Mouse (Mus musculus) T-helper 17 cell (primary cell): ENCODE measurements around the gene Ankrd42.

Experiments used
- in situ Hi-C, 2 experiments: fragments of 300-600 bp; cut with MboI, MseI; formaldehyde crosslinking; loops; 1 replicate in 1 of 2; 2 replicates in 1 of 2; pipeline ENCODE4 v1.15.1; 2025; ENCODE audit warnings: high pct_unique_total_duplicates in 2 of 2

Ankrd42 gene

DNA sequence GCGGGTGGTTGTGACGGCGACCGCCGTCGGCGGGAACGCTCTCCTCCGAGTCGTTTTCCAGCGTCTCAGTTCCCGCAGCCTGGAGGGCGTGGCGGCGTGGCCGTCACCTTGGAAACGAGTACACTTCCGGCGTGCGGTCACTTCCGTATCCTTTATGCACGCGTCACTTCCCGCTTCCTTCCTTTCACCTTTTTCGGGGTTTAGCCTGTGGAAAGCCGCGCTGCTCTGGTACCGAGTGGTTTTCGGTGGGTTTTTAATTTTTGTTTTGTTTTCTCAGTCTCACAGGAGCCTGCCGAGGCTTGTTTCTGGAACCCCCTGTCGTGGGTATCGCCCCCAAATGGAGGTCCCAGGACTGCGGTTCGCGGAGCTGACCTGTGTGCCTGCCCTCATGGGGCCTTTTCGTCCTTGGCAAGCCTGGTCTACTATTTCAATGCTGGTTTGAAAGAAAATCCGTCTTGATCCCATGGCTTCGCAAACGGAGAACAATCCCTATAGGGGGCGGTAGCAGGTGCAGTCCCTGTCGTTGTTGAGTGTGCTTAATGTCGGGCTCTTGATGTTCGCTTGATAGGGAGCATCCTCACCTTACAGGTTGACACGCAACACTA is at the start of gene Ankrd42:
Gene Ankrd42, minus strand, starts transcription at position 122 of the 605 bp plus-strand sequence.
- in situ Hi-C loops = loop anchor here (5.0 to 10.0 kb wide), 6 partner anchors 35 to 238 kb away; partner anchors contain the start of genes Ddias (in 2 of the 2), Prcp (in 2 of the 2) and Rab30 (in 1 of the 2)

- in situ Hi-C loops = no loop called here
Measured at GRCm38 (mm10) chr7:92677346-92677745, 40.4 kb upstream of the Ankrd42 start.

GRCm38 (mm10) chr7:92675131-92675530 is 38.2 kb upstream of the Ankrd42 start:
- in situ Hi-C loops = no loop called here

DNA sequence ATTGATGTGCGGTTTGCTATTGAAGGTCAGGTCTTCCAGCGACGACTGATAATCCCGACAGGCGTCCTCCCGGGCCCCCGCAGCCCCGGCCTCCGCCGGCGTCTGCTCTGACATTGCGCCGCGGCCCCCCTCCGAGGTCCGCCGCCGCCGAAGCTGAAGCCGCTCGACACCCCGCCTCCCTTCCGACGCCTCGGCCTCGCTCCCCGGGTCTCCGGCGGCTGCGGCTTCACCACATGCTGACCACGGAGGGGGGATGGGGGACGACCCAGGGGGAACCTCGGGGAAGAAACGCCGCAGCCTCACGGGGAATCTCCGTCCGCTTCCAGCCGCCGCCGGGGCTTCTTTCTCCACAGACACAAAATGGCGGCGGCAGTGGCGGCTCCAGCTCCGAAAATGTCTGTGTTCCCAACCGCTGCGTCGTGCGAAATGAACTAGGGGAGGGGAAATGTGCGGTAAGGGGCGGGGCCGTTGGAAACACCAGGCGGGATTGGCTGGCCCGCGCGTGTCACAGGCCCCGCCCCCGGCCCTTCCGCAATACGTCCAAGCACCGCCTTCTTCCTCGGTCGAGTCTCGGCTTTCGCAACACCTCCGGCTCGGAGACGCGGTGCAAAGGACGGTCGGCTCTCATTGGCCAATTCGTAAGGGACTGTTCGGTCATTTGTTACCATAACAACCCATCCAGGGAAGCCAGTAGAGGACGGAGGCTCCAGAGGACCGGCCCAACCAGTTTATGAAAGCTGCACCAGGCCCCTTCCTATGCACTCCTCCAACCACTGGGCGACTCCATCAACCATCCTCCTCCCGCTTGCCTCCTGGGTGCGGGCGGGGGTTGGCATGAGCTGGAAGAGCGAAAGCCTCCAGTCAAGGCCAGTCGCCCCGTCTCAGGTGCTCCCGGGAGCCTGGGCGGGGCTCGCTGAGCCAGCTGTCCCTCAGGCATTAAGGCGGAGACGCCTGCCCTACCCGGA is 32.8 kb upstream of the Ankrd42 start, which contains the start of gene Pcf11:
Gene Pcf11, minus strand, starts transcription at position 428 of the 965 bp plus-strand sequence.
- in situ Hi-C loops = loop anchor here (5.0 kb wide), 2 partner anchors 32 to 68 kb away; partner anchors contain the start of gene Ankrd42 (in 1 of the 2)

- in situ Hi-C loops = loop anchor here in 1 of 2 experiments (5.0 kb wide), 1 partner anchor 68 kb away; no protein-coding TSS in a partner anchor
Measured at GRCm38 (mm10) chr7:92668791-92669506, 32.0 kb upstream of the Ankrd42 start.

- in situ Hi-C loops = loop anchor here in 1 of 2 experiments (5.0 kb wide), 1 partner anchor 71 kb away; no protein-coding TSS in a partner anchor
Measured at GRCm38 (mm10) chr7:92666274-92666820, 29.4 kb upstream of the Ankrd42 start.

DNA sequence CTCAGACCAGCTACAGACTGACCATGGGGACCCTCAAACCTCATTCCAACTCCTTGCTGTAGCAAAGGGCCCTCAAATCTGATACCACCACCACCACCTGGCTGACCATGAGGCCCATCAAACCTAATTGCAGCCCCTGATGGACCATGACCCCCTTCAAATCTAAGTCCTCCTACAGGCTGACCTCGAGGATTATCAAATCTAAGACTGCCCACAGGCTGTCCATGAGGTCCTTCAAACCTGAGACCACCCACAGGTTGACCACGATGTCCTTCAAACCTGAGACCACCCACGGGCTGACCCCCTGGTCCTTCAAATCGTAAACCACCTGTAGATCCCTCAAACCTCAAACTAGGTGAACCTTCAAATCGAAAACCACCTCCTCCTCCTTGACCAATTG is 21.1 kb upstream of the Ankrd42 start:
- in situ Hi-C loops = loop anchor here (5.0 kb wide), 2 partner anchors 84 to 214 kb away; partner anchors contain the start of genes Ddias (in 1 of the 2), Prcp (in 1 of the 2) and Rab30 (in 1 of the 2)

GRCm38 (mm10) chr7:92656386-92656785 is 19.4 kb upstream of the Ankrd42 start:
- in situ Hi-C loops = loop anchor here (5.0 kb wide), 2 partner anchors 86 to 216 kb away; partner anchors contain the start of genes Ddias (in 1 of the 2), Prcp (in 1 of the 2) and Rab30 (in 1 of the 2)

DNA sequence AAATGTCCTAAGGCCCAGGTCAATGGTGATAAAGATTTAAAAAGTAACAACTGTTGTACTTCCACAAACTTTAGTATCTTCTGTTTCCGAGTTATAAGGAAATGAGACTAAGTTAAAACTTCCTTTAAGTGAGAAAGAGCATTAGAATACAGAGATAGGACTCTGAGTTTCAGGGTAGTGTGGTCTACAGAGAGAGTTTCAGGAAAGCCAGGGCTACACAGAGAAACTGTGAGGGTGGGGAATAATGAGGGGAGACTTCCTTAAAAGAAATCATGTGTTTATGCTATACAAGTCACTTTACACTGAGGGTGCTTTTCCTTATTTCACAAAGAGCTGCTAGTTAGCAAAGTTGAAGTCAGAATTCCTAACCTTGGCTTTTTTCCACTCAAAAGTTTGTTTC is 16.4 kb upstream of the Ankrd42 start:
- in situ Hi-C loops = no loop called here

- in situ Hi-C loops = no loop called here
Measured at GRCm38 (mm10) chr7:92647790-92648189, 10.8 kb upstream of the Ankrd42 start.

DNA sequence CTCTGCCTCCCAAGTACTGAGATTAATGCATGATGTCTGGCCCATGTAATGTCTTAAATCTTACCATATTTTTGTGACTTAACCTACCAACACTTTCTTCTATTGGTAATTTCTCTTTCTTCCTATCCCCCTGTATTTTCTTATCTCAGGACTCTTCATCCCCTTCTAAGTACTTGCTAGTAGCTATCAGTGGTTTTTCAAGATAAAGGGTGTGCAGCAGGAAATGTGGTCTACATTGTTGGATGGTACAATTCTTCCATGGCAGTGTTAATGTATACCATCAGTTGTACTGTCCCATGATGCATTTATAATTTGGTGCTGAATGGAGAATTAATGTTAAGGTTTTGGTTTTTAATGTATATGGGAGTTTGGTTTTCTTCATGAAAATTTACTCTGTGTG is 5.4 kb upstream of the Ankrd42 start:
- in situ Hi-C loops = no loop called here

GRCm38 (mm10) chr7:92638050-92638449 is 1.1 kb upstream of the Ankrd42 start:
- in situ Hi-C loops = loop anchor here (5.0 to 10.0 kb wide), 6 partner anchors 34 to 237 kb away; partner anchors contain the start of genes Ddias (in 2 of the 2), Prcp (in 2 of the 2) and Rab30 (in 1 of the 2)

DNA sequence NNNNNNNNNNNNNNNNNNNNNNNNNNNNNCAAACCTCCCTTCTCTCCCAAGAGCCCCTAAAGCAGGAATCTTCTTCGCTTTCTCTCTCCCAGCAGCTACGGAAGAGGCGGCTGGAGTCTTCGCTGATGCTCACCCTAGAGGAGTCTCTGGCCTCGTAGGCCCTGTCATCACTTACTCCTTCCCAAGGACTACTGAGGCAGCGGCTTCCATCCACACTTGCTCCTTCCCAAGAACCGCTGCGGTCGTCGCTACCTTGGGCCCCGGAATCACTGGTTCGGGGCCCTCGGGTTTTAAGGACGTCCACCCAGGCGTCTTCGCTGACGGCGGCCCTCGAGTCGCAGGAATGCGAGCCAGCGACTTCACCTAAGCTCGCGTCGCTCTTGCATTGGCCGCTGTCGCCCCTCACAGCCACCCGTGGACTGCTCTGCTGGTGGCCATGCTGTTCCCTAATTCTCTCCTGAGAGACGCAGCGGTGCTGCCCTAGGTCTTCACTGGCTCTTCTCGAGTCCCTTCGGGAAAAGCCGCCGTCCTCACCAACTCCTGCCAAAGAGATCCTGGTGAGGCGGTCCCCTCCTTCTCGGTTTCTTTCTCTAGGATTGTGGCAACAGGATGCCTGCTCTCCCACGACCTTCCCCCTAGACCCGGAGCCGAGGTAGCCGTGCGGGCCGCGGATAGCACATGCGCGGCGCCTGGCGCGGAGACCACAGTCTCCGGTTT is 489 bp downstream of the Ankrd42 start:
- in situ Hi-C loops = loop anchor here (5.0 to 10.0 kb wide), 6 partner anchors 36 to 238 kb away; partner anchors contain the start of genes Ddias (in 2 of the 2), Prcp (in 2 of the 2) and Rab30 (in 1 of the 2)

DNA sequence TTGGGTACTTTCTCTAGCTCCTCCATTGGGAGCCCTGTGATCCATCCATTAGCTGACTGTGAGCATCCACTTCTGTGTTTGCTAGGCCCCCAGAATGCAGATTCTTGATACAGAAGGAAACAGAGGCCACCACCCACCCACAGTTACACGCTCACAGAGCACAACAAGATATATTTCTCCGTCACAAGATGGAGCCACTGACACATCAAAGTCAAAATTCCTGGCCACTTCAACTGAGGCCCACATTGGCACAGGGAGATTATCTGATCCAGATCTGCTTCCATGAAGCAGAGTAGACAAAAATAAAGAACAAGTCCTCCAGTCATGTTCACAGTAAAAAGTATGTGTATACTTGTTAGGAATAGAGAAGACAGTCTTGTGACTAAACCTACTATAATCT is 6.8 kb downstream of the Ankrd42 start:
- in situ Hi-C loops = loop anchor here (10.0 kb wide), 2 partner anchors 115 to 245 kb away; partner anchors contain the start of genes Ddias (in 1 of the 2), Prcp (in 1 of the 2) and Rab30 (in 1 of the 2)

- in situ Hi-C loops = loop anchor here in 1 of 2 experiments (10.0 kb wide), 1 partner anchor 340 kb away; no protein-coding TSS in a partner anchor
Measured at GRCm38 (mm10) chr7:92624488-92624887, 12.5 kb downstream of the Ankrd42 start.

GRCm38 (mm10) chr7:92610830-92611229 is 26.1 kb downstream of the Ankrd42 start:
- in situ Hi-C loops = no loop called here

- in situ Hi-C loops = no loop called here
Measured at GRCm38 (mm10) chr7:92604961-92605360, 32.0 kb downstream of the Ankrd42 start.

- in situ Hi-C loops = loop anchor here in 1 of 2 experiments (10.0 kb wide), 1 partner anchor 1926 kb away; no protein-coding TSS in a partner anchor
Measured at GRCm38 (mm10) chr7:92590842-92591241, 46.1 kb downstream of the Ankrd42 start.

DNA sequence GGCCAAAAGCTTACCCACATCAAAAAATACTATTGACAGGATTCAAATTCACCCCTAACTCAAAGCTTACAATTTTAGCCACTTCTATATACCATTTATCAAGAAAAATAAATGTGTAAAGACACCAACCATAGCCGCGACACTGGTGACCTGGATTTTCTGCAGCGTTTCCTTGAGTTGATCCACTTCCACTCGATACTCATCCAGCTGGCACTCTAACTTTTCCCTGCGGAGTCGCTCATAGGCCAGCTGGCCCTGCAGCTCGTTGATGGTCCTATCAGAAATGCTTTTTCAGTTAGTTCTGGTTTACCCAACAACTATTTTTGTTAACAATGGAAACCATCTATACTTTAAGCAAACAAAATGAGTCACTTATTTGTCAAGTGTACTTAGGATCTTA is 47.0 kb downstream of the Ankrd42 start:
- in situ Hi-C loops = loop anchor here in 1 of 2 experiments (10.0 kb wide), 1 partner anchor 1925 kb away; no protein-coding TSS in a partner anchor
